Mouse (Mus musculus) layer of hippocampus, adult 18-20 months (tissue): ENCODE results near the gene Eif3l. TPM values are rescaled to one million over a fixed set of nuclear protein-coding genes. Genes with fewer than 3 reads are reported as not detected.

Source experiments
- DNase-seq, 2 experiments: peaks; one replicate each; pipeline ENCODE4 v3.0.0; 2022; ENCODE audit warnings: low spot score in 2 of 2
- total RNA-seq, 2 experiments: library from RNA; stranded (reverse); gene quantifications; 2 replicates each; pipeline ENCODE4 v1.2.3; 2021

Eif3l gene
- total RNA-seq, 2 experiments from 2014 or later, result 71.5 to 71.8 TPM

- peak in 1 of 2 experiments; percentile 65 for DNase-seq
Measured at GRCm38 (mm10) chr15:79092284-79092683, 17.3 kb downstream of the Eif3l start.

DNA sequence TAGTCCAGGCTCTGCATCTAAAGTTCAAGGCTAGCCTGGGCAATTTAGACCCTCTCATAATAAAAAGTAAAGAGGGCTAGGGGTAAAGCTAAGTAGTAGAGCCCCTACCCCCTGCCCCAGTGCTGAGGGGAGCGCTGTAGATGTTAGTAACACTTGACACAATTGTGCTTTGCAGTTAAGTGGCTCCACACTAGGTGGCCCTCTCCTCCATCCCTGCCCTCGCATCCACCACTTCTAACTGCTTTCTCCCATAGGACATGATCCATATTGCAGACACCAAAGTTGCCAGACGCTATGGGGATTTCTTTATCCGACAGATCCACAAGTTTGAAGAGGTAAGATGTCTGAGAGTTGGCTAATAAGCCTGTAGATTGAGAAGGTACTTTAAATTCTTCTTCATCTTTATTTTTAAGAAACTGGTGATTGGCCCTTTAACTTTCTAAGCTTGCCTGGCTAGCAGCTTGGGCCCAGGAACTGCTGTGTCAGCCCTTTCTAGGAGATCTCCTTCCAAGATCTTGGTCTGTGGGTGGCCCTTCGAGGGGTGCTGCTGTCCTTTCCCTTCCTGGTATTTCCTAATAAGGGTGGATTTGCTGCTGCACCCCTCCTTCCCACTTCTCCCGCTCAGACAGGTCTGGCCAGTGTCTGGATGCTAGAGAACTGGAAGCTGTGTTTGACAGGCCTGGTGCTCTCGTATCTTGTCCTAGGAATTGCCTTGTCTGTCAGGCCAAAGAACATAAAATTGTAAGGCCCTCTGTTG, 18.3 kb downstream of the Eif3l start:
- peak in 1 of 2 experiments; percentile 74 for DNase-seq

DNA sequence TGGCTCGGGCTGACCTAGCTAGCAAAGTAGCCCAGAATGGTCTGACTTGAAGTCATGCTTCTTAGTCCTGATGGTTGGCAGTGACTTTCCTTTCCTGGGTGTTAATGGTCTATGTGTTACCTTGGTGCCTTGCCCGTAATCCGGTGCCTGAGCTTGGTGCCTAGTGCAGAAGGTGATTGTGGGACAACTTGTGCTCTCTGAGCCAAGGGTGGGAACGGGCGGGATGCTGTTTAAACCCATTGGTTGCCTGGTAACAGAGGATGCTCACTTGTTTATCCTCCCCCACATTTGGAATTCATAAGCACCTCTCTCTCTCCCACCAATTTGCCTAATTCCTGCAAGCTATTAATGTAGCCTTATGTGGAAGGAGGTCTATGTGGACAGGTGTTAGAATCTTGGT, 20.5 kb downstream of the Eif3l start:
- DNase-seq, result peak; percentile 46 to 63

DNA sequence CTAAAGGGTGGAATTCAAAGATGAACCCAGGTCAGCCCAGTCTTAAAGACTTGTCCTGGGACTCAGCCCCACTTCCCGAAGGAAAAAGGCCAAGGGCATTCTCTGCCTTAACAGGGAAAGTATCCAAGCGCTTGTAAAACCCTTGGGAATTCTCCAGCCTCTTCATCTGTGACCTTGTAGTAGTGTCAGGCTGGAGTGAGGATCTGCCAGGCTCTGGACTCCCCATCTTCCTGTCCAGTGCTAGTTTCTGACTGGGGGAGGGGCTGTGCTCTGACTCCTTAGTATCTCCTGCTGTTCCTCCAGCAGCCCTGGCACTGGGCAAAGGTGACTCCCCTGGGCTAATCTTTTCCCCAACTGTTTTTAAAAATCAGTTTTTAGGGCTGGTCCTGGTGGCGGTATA, 21.6 kb downstream of the Eif3l start:
- no peak for DNase-seq

DNA sequence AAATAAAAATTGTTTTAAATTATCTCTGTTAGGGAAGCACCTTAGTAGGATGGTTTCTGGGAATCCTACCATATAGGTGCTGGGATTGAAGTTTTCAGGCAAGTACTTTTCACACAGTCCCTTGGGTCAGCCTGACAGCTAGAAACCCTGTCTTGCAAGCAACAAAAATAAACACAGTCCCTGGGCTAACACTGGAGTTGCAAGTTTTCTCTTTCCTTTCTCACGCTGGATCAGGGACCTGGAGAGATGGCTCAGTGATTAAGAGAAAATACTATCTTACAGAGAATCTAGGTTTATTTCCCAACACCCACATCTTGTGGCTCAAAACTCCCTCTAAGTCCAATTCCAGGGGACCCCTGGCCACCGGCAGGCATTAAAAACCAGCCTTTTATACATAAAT, 22.2 kb downstream of the Eif3l start:
- DNase-seq, result no peak

GRCm38 (mm10) chr15:79097611-79098025, 22.6 kb downstream of the Eif3l start:
- DNase-seq, result peak in 1 of 2 experiments; percentile 73

- DNase-seq, result no peak
Measured at GRCm38 (mm10) chr15:79098220-79098619, 23.2 kb downstream of the Eif3l start.

DNA sequence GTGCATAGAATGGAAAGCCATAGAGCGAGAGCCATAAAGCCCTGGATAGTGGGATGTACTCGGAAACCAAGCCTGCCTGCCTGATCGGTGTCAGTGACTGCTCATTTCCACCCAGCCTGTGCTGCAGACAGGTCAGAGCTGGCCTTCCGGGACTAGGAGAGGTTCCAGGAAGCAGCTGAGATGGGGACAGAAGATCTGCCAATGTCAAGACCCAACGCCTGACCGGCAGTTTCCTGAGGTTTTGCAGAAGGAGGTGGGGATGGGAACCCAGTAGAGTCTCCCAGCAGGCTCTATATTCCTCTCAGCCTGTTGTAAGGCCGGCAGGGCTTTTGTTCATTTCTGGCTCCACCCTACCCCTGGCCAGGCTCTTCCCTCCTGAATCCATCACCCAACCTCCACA, 23.9 kb downstream of the Eif3l start:
- no peak for DNase-seq

GRCm38 (mm10) chr15:79099456-79099855, 24.5 kb downstream of the Eif3l start:
- no peak for DNase-seq

- no peak for DNase-seq
Measured at GRCm38 (mm10) chr15:79100391-79100790, 25.4 kb downstream of the Eif3l start.

GRCm38 (mm10) chr15:79101531-79101930, 26.6 kb downstream of the Eif3l start:
- DNase-seq, result no peak

- peak in 1 of 2 experiments; percentile 43 for DNase-seq
Measured at GRCm38 (mm10) chr15:79103264-79103663, 28.3 kb downstream of the Eif3l start.

DNA sequence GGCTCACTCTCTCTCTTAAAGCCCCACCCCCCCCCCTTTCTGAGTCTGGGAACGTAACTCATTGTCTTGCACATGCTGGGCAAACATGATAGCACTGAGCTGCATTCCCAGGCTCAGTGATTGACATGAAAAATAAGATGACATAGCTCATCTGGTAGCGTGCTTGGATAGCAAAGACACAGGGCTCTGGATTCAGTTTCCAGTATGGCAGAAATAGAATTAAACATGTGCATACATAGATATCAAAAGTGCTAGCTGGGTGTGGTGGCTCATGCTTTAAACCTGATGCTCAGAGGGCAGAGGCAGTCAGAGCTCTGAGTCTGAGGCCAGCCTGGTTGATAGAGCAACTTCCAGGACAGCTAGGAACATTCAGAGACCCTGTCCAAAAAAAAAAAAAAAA, 30.8 kb downstream of the Eif3l start:
- DNase-seq, result no peak

DNA sequence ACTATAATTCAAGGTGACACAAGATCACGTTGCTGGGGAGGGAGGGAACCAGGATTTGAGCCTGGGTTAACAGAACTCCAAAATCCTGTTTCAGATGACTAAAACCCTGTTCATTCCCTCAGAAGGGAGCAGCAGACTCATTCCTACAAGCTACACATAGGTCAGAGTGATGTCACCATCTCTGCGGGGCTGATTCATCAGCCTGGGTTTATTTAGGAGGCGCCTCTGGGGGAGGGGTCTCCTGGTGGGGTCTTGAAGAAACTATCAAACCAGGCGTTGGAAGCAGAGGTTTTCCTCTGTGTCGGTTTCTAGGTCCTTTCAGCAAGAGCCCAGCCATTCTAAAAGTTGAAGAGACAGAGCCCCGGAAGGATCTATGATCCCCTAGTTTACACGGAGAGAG, 33.0 kb downstream of the Eif3l start:
- DNase-seq, result no peak

GRCm38 (mm10) chr15:79108421-79109320, 33.7 kb downstream of the Eif3l start, which contains the start of gene Micall1:
Micall1 (plus strand) TSS chr15:79108898.
- peak in 1 of 2 experiments; percentile 48 for DNase-seq

GRCm38 (mm10) chr15:79109321-79109934, 34.4 kb downstream of the Eif3l start:
- no peak for DNase-seq

DNA sequence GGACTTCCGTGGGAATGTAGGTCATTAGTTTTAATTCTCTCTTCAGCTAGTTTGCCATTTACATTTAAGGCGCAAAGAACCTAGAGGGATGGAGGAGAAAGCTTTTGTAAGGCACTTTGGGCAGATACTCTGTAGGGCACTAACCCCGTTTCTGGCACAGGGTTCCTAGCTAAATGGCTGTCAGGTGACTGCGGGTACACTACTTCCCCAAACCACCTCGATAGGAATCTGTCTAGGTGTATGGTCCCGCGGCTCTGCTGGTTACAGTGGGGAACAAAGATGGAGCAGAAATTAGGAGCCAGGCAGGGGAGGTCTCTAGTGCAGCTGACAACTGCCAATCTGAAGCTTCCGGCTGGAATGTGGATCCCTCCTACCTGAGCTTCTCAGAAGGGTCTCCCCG, 35.1 kb downstream of the Eif3l start:
- DNase-seq, result no peak

DNA sequence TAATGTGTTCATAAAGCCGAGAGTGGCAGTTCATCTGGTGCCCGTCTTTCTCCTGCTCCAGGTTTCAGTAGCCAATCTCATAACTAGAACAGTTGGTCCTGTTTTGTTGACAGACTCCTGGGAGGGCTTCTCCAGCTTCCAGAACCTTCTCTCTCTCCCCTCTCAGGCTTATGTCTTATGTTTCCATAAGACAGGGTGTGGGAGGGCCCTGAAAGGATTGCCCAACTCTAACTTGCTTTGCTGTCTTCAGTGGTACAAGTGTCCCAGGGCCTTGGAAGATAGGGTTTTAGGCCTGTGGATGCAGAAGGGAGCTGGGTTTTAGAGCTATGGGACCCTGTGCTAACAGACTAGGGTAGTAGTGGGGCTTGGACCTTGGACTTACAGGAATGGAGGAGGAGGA, 35.5 kb downstream of the Eif3l start:
- no peak for DNase-seq

DNA sequence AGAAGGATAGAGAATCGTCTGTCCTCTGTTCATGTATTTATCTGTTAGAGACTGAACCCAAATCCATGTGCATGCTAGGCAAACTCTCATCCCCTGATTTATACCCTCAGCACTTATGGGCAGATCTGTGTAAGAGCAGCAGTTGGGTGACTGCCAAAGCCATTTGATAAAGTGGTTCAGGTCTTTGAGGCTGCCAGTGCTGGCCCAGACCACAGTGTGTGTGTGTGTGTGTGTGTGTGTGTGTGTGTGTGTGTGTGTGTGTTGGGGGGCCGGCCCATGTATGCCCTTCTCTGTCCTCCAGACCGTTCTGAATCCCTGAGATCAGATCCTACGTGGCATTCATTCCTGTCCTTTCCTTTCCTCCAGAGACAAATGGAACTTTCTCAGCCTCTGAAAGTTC, 36.8 kb downstream of the Eif3l start:
- DNase-seq, result no peak

GRCm38 (mm10) chr15:79115276-79115675, 40.3 kb downstream of the Eif3l start:
- no peak for DNase-seq

GRCm38 (mm10) chr15:79119491-79119890, 44.5 kb downstream of the Eif3l start:
- no peak for DNase-seq

GRCm38 (mm10) chr15:79122119-79122518, 47.1 kb downstream of the Eif3l start:
- DNase-seq, result no peak
